9 mouse cellular contexts compared by ENCODE assay signal in the genomic region with DNA sequence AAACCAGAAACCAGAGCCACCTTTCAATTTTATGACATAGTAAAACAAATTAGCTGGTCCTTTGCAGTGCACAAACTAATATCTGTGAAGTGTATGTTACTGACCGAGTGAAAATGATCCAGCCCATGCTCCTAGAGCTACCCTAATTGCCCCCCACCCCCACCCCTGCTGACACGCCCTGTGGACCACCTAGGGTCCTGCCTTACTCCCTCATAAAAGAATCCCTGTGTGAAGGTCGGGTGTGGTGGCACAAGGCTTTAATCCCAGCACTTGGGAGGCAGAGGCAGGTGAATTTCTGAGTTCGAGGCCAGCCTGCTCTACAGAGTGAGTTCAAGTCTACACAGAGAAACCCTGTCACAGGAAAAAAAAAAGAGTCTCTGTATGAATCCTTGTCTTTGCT. TPM values are rescaled to one million over a fixed set of nuclear protein-coding genes. Genes with fewer than 3 reads are reported as not detected.
DNase-seq lines count a peak whose midpoint lies in the region; ATAC-seq lines count a peak whose summit lies in the region.
"Had no signal": no experiment of that assay in that cellular context is flagged by ENCODE, and none has a peak within 500 bp of the region (broad histone marks: within the 10 kb centered on the region; RNA-seq: fewer than 3 reads in every experiment).

No protein-coding gene starts in this region.

- no peak for ATAC-seq in liver, embryonic 11.5 days (replicated peaks; ENCODE audit: low FRiP score)
- no peak for ATAC-seq in embryonic facial prominence, embryonic 11.5 days (replicated peaks; ENCODE audit: insufficient number of reproducible peaks, low FRiP score, low TSS enrichment, low read depth)
- no peak for ATAC-seq in intestine, embryonic 15.5 days
- no peak for ATAC-seq in neural tube, embryonic 12.5 days (ENCODE audit: low FRiP score, low read depth)
- ATAC-seq in erythroid progenitor cell, adult 5-6 weeks (replicated peaks; ENCODE audit: low FRiP score, poor library complexity, severe bottlenecking): no peak

- H3K36me3 ChIP-seq in liver, embryonic 11.5 days (ENCODE audit: control insufficient read depth, insufficient read depth, low read length): peaks cover 13% of the 10 kb centered on the region; the same call in 1 of the 2 replicates
- peaks cover 2% of the 10 kb centered on the region; the same call in 1 of the 2 replicates for H3K36me3 ChIP-seq in embryonic facial prominence, embryonic 11.5 days (replicated peaks; ENCODE audit: control insufficient read depth, insufficient read depth, low read depth, low read length)
- H3K36me3 ChIP-seq in intestine, embryonic 15.5 days: peaks cover 15% of the 10 kb centered on the region
- peaks cover 18% of the 10 kb centered on the region for H3K36me3 ChIP-seq in neural tube, embryonic 12.5 days

- peak overlapping the region; percentile 94 for H3K4me2 ChIP-seq in liver, embryonic 11.5 days
- peak overlapping the region; percentile 66 for H3K4me2 ChIP-seq in embryonic facial prominence, embryonic 11.5 days (ENCODE audit: low read depth, low read length)
- H3K4me2 ChIP-seq in intestine, embryonic 15.5 days (replicated peaks): peak overlapping the region; percentile 63
- peak overlapping the region; percentile 64 for H3K4me2 ChIP-seq in neural tube, embryonic 12.5 days (replicated peaks)

- no peaks in the 10 kb centered on the region for H3K9me3 ChIP-seq in liver, embryonic 11.5 days (ENCODE audit: control insufficient read depth, low read length)
- no peaks in the 10 kb centered on the region for H3K9me3 ChIP-seq in embryonic facial prominence, embryonic 11.5 days (replicated peaks; ENCODE audit: control insufficient read depth, low read length)
- no peaks in the 10 kb centered on the region for H3K9me3 ChIP-seq in intestine, embryonic 15.5 days
- H3K9me3 ChIP-seq in neural tube, embryonic 12.5 days: no peaks in the 10 kb centered on the region

- H3K9ac ChIP-seq in liver, embryonic 11.5 days (ENCODE audit: low read depth, low read length): peak overlapping the region; percentile 100
- H3K9ac ChIP-seq in embryonic facial prominence, embryonic 11.5 days (replicated peaks; ENCODE audit: low read length): no peak overlapping the region; the same call in 1 of the 2 replicates
- peak overlapping the region; percentile 98 for H3K9ac ChIP-seq in intestine, embryonic 15.5 days
- H3K9ac ChIP-seq in neural tube, embryonic 12.5 days: no peak overlapping the region

- H3K4me3 ChIP-seq in liver, embryonic 11.5 days (ENCODE audit: low read depth, low read length): peak overlapping the region; percentile 100
- H3K4me3 ChIP-seq in embryonic facial prominence, embryonic 11.5 days (ENCODE audit: low read depth, low read length): peak overlapping the region; percentile 100
- peak overlapping the region; percentile 92 for H3K4me3 ChIP-seq in intestine, embryonic 15.5 days (replicated peaks)
- no peak overlapping the region for H3K4me3 ChIP-seq in neural tube, embryonic 12.5 days

- H3K27ac ChIP-seq in liver, embryonic 11.5 days (ENCODE audit: low read depth, low read length): peak overlapping the region; percentile 98
- no peak overlapping the region for H3K27ac ChIP-seq in embryonic facial prominence, embryonic 11.5 days (replicated peaks; ENCODE audit: low read depth, low read length)
- H3K27ac ChIP-seq in intestine, embryonic 15.5 days: no peak overlapping the region
- H3K27ac ChIP-seq in neural tube, embryonic 12.5 days: no peak overlapping the region

- 50% methylated on average over 4 of the region's 4 CpGs for WGBS in liver, embryonic 11.5 days
- WGBS in embryonic facial prominence, embryonic 11.5 days: 70% methylated on average over 4 of the region's 4 CpGs
- WGBS in intestine, embryonic 15.5 days: 52% methylated on average over 4 of the region's 4 CpGs
- 51% methylated on average over 4 of the region's 4 CpGs for WGBS in neural tube, embryonic 12.5 days

- peaks cover 34% of the 10 kb centered on the region for H3K4me1 ChIP-seq in liver, embryonic 11.5 days (replicated peaks; ENCODE audit: control insufficient read depth, insufficient read depth, low read length)
- peaks cover 6% of the 10 kb centered on the region for H3K4me1 ChIP-seq in embryonic facial prominence, embryonic 11.5 days (ENCODE audit: control insufficient read depth, insufficient read depth, low read length)
- H3K4me1 ChIP-seq in intestine, embryonic 15.5 days (replicated peaks): peaks cover 14% of the 10 kb centered on the region
- peaks cover 18% of the 10 kb centered on the region for H3K4me1 ChIP-seq in neural tube, embryonic 12.5 days

- no peak for DNase-seq in liver, embryonic 11.5 days (ENCODE audit: low spot score)
- no peak for DNase-seq in liver
- no peak for DNase-seq in embryonic facial prominence, embryonic 11.5 days (ENCODE audit: low spot score)
- no peak for DNase-seq in layer of hippocampus, postnatal 36 days
- no peak for DNase-seq in kidney, postnatal 10 days
- DNase-seq: thymus, adult 18-20 months had no signal

- no peaks in the 10 kb centered on the region for H3K27me3 ChIP-seq in liver, embryonic 11.5 days (replicated peaks; ENCODE audit: control insufficient read depth, insufficient read depth, low read length)
- H3K27me3 ChIP-seq in embryonic facial prominence, embryonic 11.5 days (ENCODE audit: control insufficient read depth, insufficient read depth, low read length): no peaks in the 10 kb centered on the region
- H3K27me3 ChIP-seq in intestine, embryonic 15.5 days (replicated peaks): no peaks in the 10 kb centered on the region
- no peaks in the 10 kb centered on the region for H3K27me3 ChIP-seq in neural tube, embryonic 12.5 days (replicated peaks)

RNA-seq across cellular contexts. Expression of gene Gid8, which starts 1.6 kb away (rescaled TPM):
- 95.7 and 102 TPM in 2 replicates for polyA plus RNA-seq in liver, embryonic 11.5 days (2014; fragmentation: Nextera tagmentation; extraction: Ambion mirVana)
- polyA plus RNA-seq in embryonic facial prominence, embryonic 11.5 days (2014; fragmentation: Nextera tagmentation; extraction: Ambion mirVana): 68.7 and 72.1 TPM in 2 replicates
- polyA plus RNA-seq in intestine, embryonic 15.5 days (2015; fragmentation: Nextera tagmentation; extraction: Ambion mirVana): 52.6 and 55.1 TPM in 2 replicates
- 53.8 and 56.8 TPM in 2 replicates for polyA plus RNA-seq in neural tube, embryonic 12.5 days (2016; fragmentation: Nextera tagmentation; extraction: Ambion mirVana)
- total RNA-seq in layer of hippocampus, postnatal 36 days (2021): 10 to 100 TPM; 63.3 to 63.4 TPM
- total RNA-seq in erythroid progenitor cell, adult 5-6 weeks (2015; ENCODE audit: low replicate concordance): 193 and 195 TPM in 2 replicates
- total RNA-seq in erythroid progenitor cell, adult 5-6 weeks (2017; ENCODE audit: low replicate concordance): 276 and 301 TPM in 2 replicates

RNA-seq across cellular contexts. Expression of gene Dido1, which starts 1.7 kb away (rescaled TPM):
- 28.7 and 29.8 TPM in 2 replicates for polyA plus RNA-seq in liver, embryonic 11.5 days (2014; fragmentation: Nextera tagmentation; extraction: Ambion mirVana)
- polyA plus RNA-seq in embryonic facial prominence, embryonic 11.5 days (2014; fragmentation: Nextera tagmentation; extraction: Ambion mirVana): 27.8 and 28.3 TPM in 2 replicates
- polyA plus RNA-seq in intestine, embryonic 15.5 days (2015; fragmentation: Nextera tagmentation; extraction: Ambion mirVana): 22.8 and 23.2 TPM in 2 replicates
- polyA plus RNA-seq in neural tube, embryonic 12.5 days (2016; fragmentation: Nextera tagmentation; extraction: Ambion mirVana): 32.0 and 33.6 TPM in 2 replicates
- total RNA-seq in layer of hippocampus, postnatal 36 days (2021): 10 to 100 TPM; 52.2 to 61.1 TPM
- total RNA-seq in erythroid progenitor cell, adult 5-6 weeks (2015; ENCODE audit: low replicate concordance): 63.4 and 66.2 TPM in 2 replicates
- 107 and 109 TPM in 2 replicates for total RNA-seq in erythroid progenitor cell, adult 5-6 weeks (2017; ENCODE audit: low replicate concordance)

RNA-seq across cellular contexts. Expression of gene Slc17a9, which starts 13.5 kb away (rescaled TPM):
- polyA plus RNA-seq in liver, embryonic 11.5 days (2014; fragmentation: Nextera tagmentation; extraction: Ambion mirVana): 4.3 and 4.7 TPM in 2 replicates
- 0.24 TPM in 1 of 2 replicates, not detected in the other for polyA plus RNA-seq in embryonic facial prominence, embryonic 11.5 days (2014; fragmentation: Nextera tagmentation; extraction: Ambion mirVana)
- 2.3 and 4.6 TPM in 2 replicates for polyA plus RNA-seq in intestine, embryonic 15.5 days (2015; fragmentation: Nextera tagmentation; extraction: Ambion mirVana)
- polyA plus RNA-seq in neural tube, embryonic 12.5 days (2016; fragmentation: Nextera tagmentation; extraction: Ambion mirVana): 0.43 and 0.52 TPM in 2 replicates
- total RNA-seq in layer of hippocampus, postnatal 36 days (2021): under 1 TPM in 1 of 2 experiments, not detected in 1; 0.51 TPM
- total RNA-seq in erythroid progenitor cell, adult 5-6 weeks (2015; ENCODE audit: low replicate concordance): 6.1 and 6.3 TPM in 2 replicates
- total RNA-seq in erythroid progenitor cell, adult 5-6 weeks (2017; ENCODE audit: low replicate concordance): 0.38 and 2.6 TPM in 2 replicates

Comparison
In these comparisons a context has a peak if more than half of its experiments do, and no peak if none do; other contexts are left out.
1. H3K9ac ChIP-seq: peak in liver, embryonic 11.5 days (single experiment) and intestine, embryonic 15.5 days (single experiment); none in embryonic facial prominence, embryonic 11.5 days (single experiment) and neural tube, embryonic 12.5 days (single experiment).
2. Peak in every context shown above with its lines, with median percentiles within 50 percentile points of each other: H3K4me2 ChIP-seq.